Comparison of ENCODE assay signal across 8 mouse cellular contexts in genomic region chr11:80474175-80474691, GRCm38 (mm10). TPM values are rescaled to one million over a fixed set of nuclear protein-coding genes. Genes with fewer than 3 reads are reported as not detected.
DNase-seq lines count a peak whose midpoint lies in the region; TF ChIP-seq lines count a peak whose summit lies in the region.
"Had no signal": no experiment of that assay in that cellular context is flagged by ENCODE, and none has a peak within 500 bp of the region (broad histone marks: within the 10 kb centered on the region; RNA-seq: fewer than 3 reads in every experiment).

No protein-coding gene starts in this region.

- H3K4me3 ChIP-seq in left cerebral cortex, adult 2 months = no peak overlapping the region
- no peak overlapping the region for H3K4me3 ChIP-seq in MEL (ENCODE audit: control insufficient read depth in 1 of 2, insufficient read depth in 1 of 2, low read depth in 2 of 2, low read length in 2 of 2)
- H3K4me3 ChIP-seq: embryonic facial prominence, embryonic 13.5 days had no signal

- H3K9me3 ChIP-seq in MEL (replicated peaks; ENCODE audit: insufficient read depth, low read length) = no peaks in the 10 kb centered on the region
- H3K9me3 ChIP-seq: embryonic facial prominence, embryonic 13.5 days had no signal

- peaks cover 2% of the 10 kb centered on the region; the same call in 1 of the 2 replicates for H3K79me2 ChIP-seq in MEL (ENCODE audit: control insufficient read depth, insufficient read depth, low read length, poor library complexity)

- peak; percentile 54 for TF ChIP-seq CTCF in left cerebral cortex, adult 2 months (IDR thresholded peaks at IDR 0.05)
- peak in 2 of 3 experiments; percentile 10 to 27; a peak in 2 of 6 replicates for TF ChIP-seq CTCF in MEL (IDR thresholded peaks at IDR 0.05 in 2 of 3, conservative IDR thresholded peaks at IDR 0.05 in 1 of 3; ENCODE audit: control insufficient read depth in 1 of 3, insufficient read depth in 1 of 3, low read depth in 2 of 3, low read length in 3 of 3, poor library complexity in 1 of 3, severe bottlenecking in 1 of 3)

- H3K27me3 ChIP-seq in MEL (ENCODE audit: control insufficient read depth in 1 of 2, insufficient read depth in 2 of 2, low read length in 2 of 2) = no peaks in the 10 kb centered on the region
- H3K27me3 ChIP-seq: embryonic facial prominence, embryonic 13.5 days had no signal

- peak; percentile 28; the same call in 1 of the 2 replicates for TF ChIP-seq RAD21 in MEL (IDR thresholded peaks at IDR 0.05; ENCODE audit: low read depth, low read length)

- TF ChIP-seq POLR2A in MEL (IDR thresholded peaks at IDR 0.05; ENCODE audit: control insufficient read depth in 1 of 2, insufficient read depth in 1 of 2, low read depth in 1 of 2, low read length in 2 of 2, poor library complexity in 1 of 2) = peak in 1 of 2 experiments; percentile 18; a peak in 1 of 4 replicates

- intact Hi-C loops in left cerebral cortex, adult 2 months (cut with DNase I) = no loop called here
- intact Hi-C loops in left cerebral cortex, postnatal 14 days (cut with DNase I) = no loop called here
- intact Hi-C loops in heart, postnatal 25 days (cut with DNase I) = no loop called here

- no peak overlapping the region for H3K9ac ChIP-seq in MEL (ENCODE audit: control insufficient read depth, low read depth, low read length, poor library complexity, severe bottlenecking)
- H3K9ac ChIP-seq: embryonic facial prominence, embryonic 13.5 days had no signal

- H3K27ac ChIP-seq in left cerebral cortex, adult 2 months = peak overlapping the region; percentile 80
- H3K27ac ChIP-seq in MEL (ENCODE audit: control insufficient read depth, low read depth, low read length) = no peak overlapping the region

- H3K4me1 ChIP-seq in MEL (ENCODE audit: control insufficient read depth in 1 of 2, insufficient read depth in 2 of 2, low read length in 2 of 2) = peaks cover 0 to 15% of the 10 kb centered on the region in 2 experiments; a peak in 1 of 4 replicates

- H3K36me3 ChIP-seq in MEL (ENCODE audit: control insufficient read depth in 1 of 2, insufficient read depth in 2 of 2, low read length in 2 of 2) = peaks cover 8 to 9% of the 10 kb centered on the region in 2 experiments

- no peak for TF ChIP-seq EP300 in MEL (IDR thresholded peaks at IDR 0.05; ENCODE audit: low read depth in 1 of 2, low read length in 2 of 2)

- DNase-seq in left cerebral cortex, adult 2 months (ENCODE audit: extremely low spot score in 1 of 2, low spot score in 2 of 2) = peak; percentile 38 to 47
- DNase-seq in left cerebral cortex, postnatal 14 days (ENCODE audit: low spot score in 2 of 2) = no peak
- DNase-seq in MEL (ENCODE audit: low read depth, low spot score) = peak; percentile 64
- peak; percentile 72 to 81 for DNase-seq in cerebellum, adult 18-20 months
- peak; percentile 46 for DNase-seq in lung, postnatal 25 days (ENCODE audit: low spot score)
- no peak for DNase-seq in c-Kit-positive CD71-positive TER-119-positive erythroid progenitor cells, embryonic 14.5 days (ENCODE audit: low spot score)
- DNase-seq in heart, postnatal 25 days (ENCODE audit: low spot score) = no peak

TF ChIP-seq in MEL, 35 proteins besides CTCF, POLR2A, EP300 and RAD21:
- TF ChIP-seq POLR2AphosphoS2 (IDR thresholded peaks at IDR 0.05; ENCODE audit: low read length) (peak; percentile 90), MEF2A (IDR thresholded peaks at IDR 0.05; ENCODE audit: extremely low read depth, insufficient replicate concordance, low read depth, low read length, poor library complexity, severe bottlenecking) (no peak), RCOR1 (IDR thresholded peaks at IDR 0.05; ENCODE audit: low read depth, low read length) (no peak), SMC3 (IDR thresholded peaks at IDR 0.05; ENCODE audit: low read depth, low read length) (peak; percentile 36; the same call in 1 of the 2 replicates), CHD2 (IDR thresholded peaks at IDR 0.05; ENCODE audit: low read length) (no peak), CHD1 (IDR thresholded peaks at IDR 0.05; ENCODE audit: low read depth, low read length) (no peak), MAX (IDR thresholded peaks at IDR 0.05; ENCODE audit: low read length) (no peak), TAL1 (IDR thresholded peaks at IDR 0.05; ENCODE audit: low read length) (no peak), ELF1 (IDR thresholded peaks at IDR 0.05; ENCODE audit: low read depth, low read length) (0 out of 2 replicates have a peak, but pooled peaks have one; percentile 20)

RNA-seq across cellular contexts. Expression of gene Cdk5r1, which starts 2.6 kb away (rescaled TPM):
- total RNA-seq in left cerebral cortex, adult 2 months (2021) = 100 to 1,000 TPM; 329 to 334 TPM
- 100 to 1,000 TPM; 359 to 367 TPM for total RNA-seq in left cerebral cortex, postnatal 14 days (2021)
- total RNA-seq in MEL (2012; rRNA removed) = 0.88 and 1.2 TPM in 2 replicates
- polyA plus RNA-seq in MEL (2012; ENCODE audit: insufficient read depth in 1 of 2, insufficient read length in 2 of 2, low read depth in 1 of 2, low replicate concordance in 2 of 2, missing spikeins in 1 of 2) = 1 to 10 TPM in 1 of 2 experiments, not detected in 1; 1.1 TPM
- 1 to 10 TPM; 1.7 to 2.4 TPM for total RNA-seq in heart, postnatal 25 days (2021)

RNA-seq across cellular contexts. Expression of gene Psmd11, which starts 45.8 kb away (rescaled TPM):
- total RNA-seq in left cerebral cortex, adult 2 months (2021) = 100 to 1,000 TPM; 102 to 103 TPM
- total RNA-seq in left cerebral cortex, postnatal 14 days (2021) = 100 to 1,000 TPM in 1 of 2 experiments, 10 to 100 TPM in 1; 99.3 to 100 TPM
- total RNA-seq in MEL (2012; rRNA removed) = 110 and 153 TPM in 2 replicates
- 100 to 1,000 TPM; 184 to 324 TPM for polyA plus RNA-seq in MEL (2012; ENCODE audit: insufficient read depth in 1 of 2, insufficient read length in 2 of 2, low read depth in 1 of 2, low replicate concordance in 2 of 2, missing spikeins in 1 of 2)
- 100 to 1,000 TPM; 104 to 112 TPM for total RNA-seq in heart, postnatal 25 days (2021)

Comparison
In these comparisons a context has a peak if more than half of its experiments do, and no peak if none do; other contexts are left out.
1. DNase-seq: peak in left cerebral cortex, adult 2 months (2 of 2), MEL (single experiment), cerebellum, adult 18-20 months (2 of 2) and lung, postnatal 25 days (single experiment); none in left cerebral cortex, postnatal 14 days (0 of 2), c-Kit-positive CD71-positive TER-119-positive erythroid progenitor cells, embryonic 14.5 days (single experiment) and heart, postnatal 25 days (single experiment).
2. RNA of gene Cdk5r1, which starts 2.6 kb away (total RNA-seq): 359 to 367 TPM in left cerebral cortex, postnatal 14 days and 329 to 334 TPM in left cerebral cortex, adult 2 months; 1.7 to 2.4 TPM in heart, postnatal 25 days and 0.88 to 1.2 TPM in MEL; every median in the first group is over 10 times any median in the second.